Mouse (Mus musculus): ENCODE data around the gene Chrna9. TPM values are rescaled to one million over a fixed set of nuclear protein-coding genes. Genes with fewer than 3 reads are reported as not detected.

Gene Chrna9
- polyA plus RNA-seq, 1 experiment: 0.69 TPM

GRCm38 (mm10) chr5:65916930-65917329 lies 17.8 kb upstream of the Chrna9 start:
- DNase-seq (ENCODE audit: low read depth, low spot score): no peak

DNA sequence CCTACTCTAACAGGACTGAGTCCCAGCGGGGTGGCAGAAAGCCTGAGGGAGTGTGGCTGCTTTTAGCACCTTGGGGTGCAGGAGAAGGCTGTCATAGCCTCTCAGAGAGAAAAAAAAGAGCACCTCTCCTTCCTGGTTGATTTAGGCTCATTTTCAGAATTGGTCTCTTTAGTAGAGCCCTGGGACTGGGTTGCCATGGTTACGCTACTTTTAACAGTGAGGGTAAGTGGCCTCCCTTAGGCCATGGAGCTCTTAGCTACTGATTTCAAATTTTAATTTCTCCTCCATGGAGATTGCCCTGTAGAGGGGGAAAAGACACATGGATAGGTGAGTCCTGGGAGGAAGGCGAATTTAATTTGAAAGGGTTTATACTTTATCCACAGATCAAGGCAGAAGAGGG lies 16.1 kb upstream of the Chrna9 start:
- DNase-seq (ENCODE audit: low read depth, low spot score): no peak
- 80% methylated on average over 3 of the region's 3 CpGs for WGBS

More at GRCm38 (mm10) chr5:65916930-65917329, 17.8 kb upstream of the Chrna9 start:
- WGBS: 83% methylated on average over 5 of the region's 5 CpGs

GRCm38 (mm10) chr5:65919326-65919725 lies 15.4 kb upstream of the Chrna9 start:
- no peak for DNase-seq (ENCODE audit: low read depth, low spot score)

DNA sequence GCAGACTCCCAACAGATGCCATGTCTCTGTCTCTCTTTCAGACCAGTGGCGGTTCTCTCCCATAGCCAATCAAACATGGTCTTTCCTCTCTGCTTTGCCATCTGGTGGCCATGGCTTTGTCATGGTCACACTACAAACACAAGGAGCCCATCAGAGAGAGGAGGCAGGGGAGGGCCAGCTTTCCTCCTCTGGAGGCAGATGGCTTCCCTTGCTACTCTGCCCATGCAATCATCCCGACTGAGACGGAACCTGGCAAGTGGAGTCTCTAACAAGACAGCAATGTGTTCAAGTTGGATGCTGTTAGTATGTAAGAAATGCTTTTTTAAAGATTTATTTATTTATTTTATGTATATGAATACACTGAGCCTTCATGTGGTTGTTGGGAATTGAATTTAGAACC lies 14.8 kb upstream of the Chrna9 start:
- no peak for DNase-seq (ENCODE audit: low read depth, low spot score)
- 94% methylated on average over 3 of the region's 3 CpGs for WGBS

More at GRCm38 (mm10) chr5:65919326-65919725, 15.4 kb upstream of the Chrna9 start:
- WGBS: 77% methylated on average over 12 of the region's 12 CpGs

DNA sequence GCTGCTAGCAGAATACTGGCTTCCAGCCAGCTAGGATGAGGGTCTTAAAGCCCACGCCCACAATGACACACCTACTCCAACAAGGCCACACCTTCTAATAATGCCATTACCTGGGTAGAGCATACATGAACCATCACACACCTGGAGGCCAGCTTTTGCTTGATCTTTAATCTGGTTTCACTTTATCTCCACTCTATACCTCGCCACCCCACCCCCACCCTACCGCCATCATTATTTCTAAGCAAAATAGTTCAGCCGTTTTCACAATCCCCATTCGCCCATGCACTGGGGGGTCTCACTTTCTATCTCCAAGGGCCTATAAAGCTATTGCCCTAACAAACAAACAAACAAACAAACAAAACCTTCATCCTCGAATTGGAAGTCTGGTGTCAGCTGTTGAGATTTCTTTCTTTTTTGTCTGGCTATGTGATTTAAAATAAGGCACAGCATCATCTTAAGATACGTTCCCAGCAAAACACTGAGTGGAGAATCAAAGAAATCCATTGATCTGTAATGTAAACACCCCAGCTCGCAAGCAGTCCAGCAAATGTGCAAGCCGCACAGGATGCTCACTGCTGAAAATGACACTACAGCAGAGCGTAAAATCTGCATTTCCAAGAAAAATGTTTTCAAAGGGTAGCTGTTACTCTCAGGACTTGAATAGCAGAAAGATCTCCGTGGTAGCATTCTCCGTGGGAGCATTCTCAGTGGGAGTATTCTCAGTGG lies 13.9 kb upstream of the Chrna9 start:
- no peak for DNase-seq (ENCODE audit: low read depth, low spot score)
- WGBS: 80% methylated on average over 12 of the region's 12 CpGs

DNA sequence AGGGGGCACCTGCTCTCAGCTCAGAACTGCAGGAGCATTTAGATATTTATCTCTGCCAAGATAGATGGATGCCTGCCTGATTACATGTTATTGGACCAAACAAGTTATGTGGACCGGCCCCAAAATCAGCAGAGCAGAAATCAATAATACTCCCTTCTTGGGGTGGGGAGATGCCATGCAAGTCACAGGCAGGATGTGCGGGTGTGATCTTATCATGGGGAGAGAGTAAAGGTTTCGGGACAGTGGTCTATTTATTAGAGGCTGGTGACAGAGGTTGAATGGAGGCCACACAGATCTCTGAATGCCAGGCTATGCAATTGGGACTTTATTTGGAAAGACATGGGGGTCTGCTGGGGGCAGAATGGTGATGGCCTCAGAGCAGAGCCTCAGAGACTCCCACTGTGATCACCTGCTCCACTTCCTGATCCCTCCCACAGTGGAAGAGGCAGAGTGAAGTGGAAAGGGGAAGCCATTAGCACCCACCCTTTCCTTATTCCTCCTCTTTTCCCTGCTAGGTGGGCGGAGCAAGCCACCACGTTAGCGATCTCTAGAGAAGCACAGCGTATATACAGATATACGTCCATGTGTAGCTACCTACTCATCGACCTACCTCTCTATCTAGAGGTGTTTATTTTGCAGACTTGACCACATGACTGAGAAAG lies 13.1 kb upstream of the Chrna9 start:
- DNase-seq (ENCODE audit: low read depth, low spot score): no peak
- 75% methylated on average over 9 of the region's 9 CpGs for WGBS

- 85% methylated on average over 6 of the region's 6 CpGs for WGBS
- DNase-seq (ENCODE audit: low read depth, low spot score): no peak
Measured at GRCm38 (mm10) chr5:65926666-65927065, 8.1 kb upstream of the Chrna9 start.

DNA sequence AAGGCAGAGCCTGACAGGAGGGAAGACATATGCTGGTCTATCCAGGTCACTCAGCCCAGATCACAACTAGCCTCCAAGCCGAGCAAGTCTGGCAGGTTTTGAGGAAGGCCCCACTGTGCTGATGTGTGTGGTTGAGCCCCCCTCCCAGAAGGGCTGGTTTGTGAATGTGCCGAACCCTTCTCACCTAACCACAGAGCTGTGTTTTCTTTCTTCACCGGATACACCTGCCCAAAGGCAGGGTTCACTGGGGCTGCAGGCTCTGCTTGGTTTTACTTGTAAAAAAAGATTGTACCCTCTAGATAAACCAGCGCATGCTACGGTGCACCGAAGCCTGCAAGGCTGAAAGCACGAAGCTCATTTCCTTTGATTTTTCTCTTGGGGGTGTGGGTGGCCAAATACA lies 5.6 kb upstream of the Chrna9 start:
- no peak for DNase-seq (ENCODE audit: low read depth, low spot score)
- WGBS: 78% methylated on average over 7 of the region's 7 CpGs

DNA sequence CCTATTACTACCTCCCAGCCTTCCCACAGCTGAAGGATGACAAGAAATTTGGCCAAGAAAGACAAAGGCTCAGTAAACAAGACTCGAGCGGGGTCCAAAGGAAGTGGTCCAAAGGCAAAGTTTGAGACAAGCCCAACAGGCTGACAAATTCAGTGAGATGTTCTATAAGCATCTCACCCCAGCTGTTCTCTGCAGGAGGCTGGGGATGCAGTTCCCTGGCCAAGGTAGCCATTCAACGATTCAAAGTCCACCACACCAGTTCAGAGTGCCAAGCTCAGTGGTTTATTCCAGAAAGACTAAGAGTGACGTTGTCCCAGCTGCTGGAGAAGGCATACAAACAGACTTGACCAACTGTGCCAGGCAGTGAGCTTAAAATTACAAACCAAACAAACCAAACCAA lies 4.5 kb upstream of the Chrna9 start:
- DNase-seq (ENCODE audit: low read depth, low spot score): no peak
- 51% methylated on average over 4 of the region's 4 CpGs for WGBS

GRCm38 (mm10) chr5:65933258-65933657 lies 1.5 kb upstream of the Chrna9 start:
- DNase-seq (ENCODE audit: low read depth, low spot score): no peak
- 89% methylated on average over 4 of the region's 4 CpGs for whole genome bisulfite sequencing

- no peak for DNase-seq (ENCODE audit: low read depth, low spot score)
- WGBS: 83% methylated on average over 2 of the region's 2 CpGs
Measured at GRCm38 (mm10) chr5:65933764-65934163, 957 bp upstream of the Chrna9 start.

DNA sequence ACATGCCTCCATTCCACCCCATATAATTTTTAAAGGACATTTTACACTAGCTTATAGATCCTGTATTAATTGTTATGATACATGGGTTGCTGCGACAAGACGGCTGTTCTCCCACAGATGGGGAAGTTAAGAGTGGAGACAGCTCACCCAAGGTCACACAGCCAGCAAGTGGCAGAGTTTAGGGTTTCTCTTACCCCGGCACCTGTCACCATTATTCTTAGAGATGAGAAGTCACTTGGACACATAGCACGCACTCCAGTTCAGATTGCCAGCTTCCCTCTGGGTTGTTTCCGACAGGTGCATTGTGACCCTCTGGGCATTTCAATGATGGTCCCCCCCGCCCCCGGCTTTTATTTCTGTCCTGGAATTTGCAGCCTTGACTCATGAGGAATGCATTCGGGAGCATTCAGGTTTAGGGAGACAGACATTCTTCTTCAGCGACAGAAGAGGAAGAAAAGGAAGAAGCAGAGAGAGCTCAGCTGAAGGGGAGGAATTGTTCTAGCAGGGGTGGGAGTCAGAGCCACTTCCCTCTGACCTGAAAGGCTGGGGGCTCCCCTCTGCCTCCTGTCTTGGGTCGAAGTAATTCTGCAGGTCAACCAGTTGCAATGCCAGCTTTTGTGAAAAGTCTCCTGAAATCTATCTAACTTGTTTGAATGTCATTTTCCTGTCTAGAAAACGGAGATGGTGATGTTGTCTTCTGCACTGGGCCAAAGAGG lies 2.4 kb downstream of the Chrna9 start:
- no peak for DNase-seq (ENCODE audit: low read depth, low spot score)
- WGBS: 60% methylated on average over 11 of the region's 11 CpGs

DNA sequence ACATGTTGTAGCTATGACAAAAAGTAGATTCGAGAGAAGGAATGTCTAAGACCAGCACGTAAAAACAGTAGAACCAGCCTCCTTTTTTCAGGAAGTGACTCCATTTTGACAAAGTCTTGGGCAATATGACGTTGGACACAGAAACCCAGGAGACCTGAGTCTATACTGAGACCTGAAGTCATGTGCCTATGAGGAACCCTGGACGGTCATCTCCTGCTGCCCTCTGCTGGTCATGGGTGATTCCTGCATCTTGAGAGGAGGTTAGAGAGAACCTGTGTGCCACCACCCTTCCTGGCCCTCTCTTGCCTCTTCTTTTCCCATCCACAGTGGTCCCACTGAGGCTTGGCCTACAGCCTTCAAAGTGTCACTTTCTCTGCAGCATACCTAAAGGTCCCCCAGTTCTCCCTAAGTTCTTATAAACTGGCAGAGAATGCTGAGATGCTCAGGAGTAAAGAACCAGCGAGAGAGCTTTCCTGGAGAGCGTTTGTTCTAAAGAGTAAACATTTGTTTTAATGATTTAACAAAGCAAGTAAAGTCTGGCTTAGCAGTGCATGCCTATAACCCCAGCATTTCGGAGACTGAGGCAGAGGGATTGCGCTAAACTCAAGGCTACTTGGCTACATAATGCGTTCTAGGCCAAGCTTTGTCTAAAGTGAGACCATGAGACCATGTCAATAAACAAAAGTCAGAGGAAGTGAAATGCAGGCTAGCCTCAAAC lies 3.4 kb downstream of the Chrna9 start:
- DNase-seq (ENCODE audit: low read depth, low spot score): peak; percentile 61
- 41% methylated on average over 9 of the region's 9 CpGs for WGBS

DNA sequence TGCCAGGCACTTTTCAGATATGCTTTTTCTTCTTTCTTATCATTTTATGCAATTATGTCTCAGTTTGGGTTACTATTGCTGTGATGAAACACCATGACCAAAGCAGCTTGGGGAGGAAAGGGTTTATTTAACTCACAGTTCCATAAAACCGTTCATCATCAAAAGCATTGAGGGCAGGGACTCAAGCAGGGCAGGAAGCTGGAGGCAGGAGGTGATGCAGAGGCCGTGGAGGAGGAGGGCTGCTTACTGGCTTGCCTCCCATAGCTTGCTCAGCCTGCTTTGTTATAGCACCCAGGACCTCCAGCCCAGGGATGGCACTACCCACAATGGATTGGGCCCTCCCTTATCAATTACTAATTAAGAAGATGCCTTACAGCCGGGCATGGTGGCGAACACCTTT lies 6.4 kb downstream of the Chrna9 start:
- 53% methylated on average over 4 of the region's 4 CpGs for WGBS
- DNase-seq (ENCODE audit: low read depth, low spot score): no peak

DNA sequence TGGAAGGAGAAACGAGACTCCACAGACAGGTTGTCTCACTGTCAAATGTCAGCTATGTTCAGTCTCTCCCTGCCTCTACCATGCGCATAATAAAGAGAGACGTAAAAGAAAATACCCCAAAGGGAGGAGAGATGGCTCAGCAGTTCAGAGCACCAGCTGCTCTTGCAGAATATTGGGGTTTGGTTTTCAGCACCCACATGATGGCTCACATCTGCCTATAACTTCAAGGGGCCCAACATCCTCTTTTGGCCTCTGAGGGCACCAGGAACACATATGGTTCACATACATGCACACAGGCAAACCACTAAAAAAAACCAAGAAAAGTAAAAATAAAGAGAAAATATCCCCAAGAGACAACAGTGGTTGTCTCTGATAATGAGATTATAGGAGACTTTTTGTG lies 15.1 kb downstream of the Chrna9 start:
- WGBS: 93% methylated on average over 3 of the region's 3 CpGs
- DNase-seq (ENCODE audit: low read depth, low spot score): no peak

DNA sequence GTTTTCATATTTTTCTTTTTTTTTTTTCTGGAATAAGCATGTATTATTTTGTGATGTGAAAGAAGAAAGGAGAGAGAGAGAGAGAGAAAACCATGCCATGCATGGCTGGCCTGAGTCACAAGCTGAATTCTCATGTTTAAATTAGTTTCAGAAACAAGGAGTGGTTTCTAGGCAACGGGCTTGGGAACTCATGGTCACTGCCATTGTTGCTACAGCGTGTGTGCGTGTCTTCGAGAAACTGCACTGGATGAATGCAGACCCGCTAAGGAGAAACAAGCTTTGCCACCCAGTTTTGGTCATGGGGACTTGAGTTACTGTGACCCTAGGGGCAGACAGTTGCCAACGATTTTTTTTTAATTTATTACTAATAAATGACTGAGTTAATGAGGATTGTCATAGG lies 15.5 kb downstream of the Chrna9 start:
- DNase-seq (ENCODE audit: low read depth, low spot score): no peak
- WGBS: 28% methylated on average over 6 of the region's 6 CpGs

DNA sequence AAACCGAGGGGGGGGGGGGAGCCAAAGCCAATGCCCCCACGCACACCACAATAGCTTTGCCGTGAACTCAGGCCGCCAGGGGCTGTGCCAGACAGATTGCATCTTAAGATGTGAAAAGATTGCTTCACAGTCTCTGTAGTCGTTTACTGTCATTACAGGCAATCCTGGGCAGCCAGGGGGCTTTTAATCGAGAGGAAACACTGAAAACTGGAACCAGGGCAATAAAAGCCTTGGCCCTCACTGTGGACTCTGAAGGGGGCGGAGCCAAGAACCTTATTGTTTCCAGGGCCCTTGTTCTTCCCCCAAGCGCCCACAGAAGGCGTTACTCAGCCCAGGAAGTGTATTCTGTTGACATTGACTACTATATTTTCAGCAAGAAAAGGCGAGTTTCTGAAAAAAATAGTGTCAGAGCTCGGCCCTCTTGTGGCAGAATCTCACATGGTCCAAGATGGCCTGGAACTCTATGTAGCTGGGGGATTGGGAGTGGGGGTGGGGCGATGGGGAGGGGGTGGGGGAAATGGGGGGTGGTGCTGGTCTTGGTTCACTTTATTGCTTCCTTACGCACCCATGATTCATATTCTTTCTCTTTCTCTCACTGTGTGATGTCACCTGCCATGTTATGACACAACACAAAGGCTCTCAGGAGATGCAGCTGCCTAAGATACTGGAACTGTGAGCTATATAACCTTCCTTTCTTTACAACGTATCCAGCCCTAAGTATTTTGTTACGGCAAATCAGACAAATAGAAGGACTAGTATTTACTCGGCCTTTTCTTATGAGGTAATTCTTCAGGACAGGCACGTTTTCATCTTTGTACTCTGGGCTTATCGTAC lies 16.2 kb downstream of the Chrna9 start:
- WGBS: 52% methylated on average over 18 of the region's 18 CpGs
- DNase-seq (ENCODE audit: low read depth, low spot score): no peak

GRCm38 (mm10) chr5:65951513-65951909 lies 16.8 kb downstream of the Chrna9 start:
- no peak for DNase-seq (ENCODE audit: low read depth, low spot score)
- 77% methylated on average over 4 of the region's 4 CpGs for WGBS
